Mouse (Mus musculus) 3134 (cell line): ENCODE measurements around the gene Rita1.
A peak's percentile ranks its signal among the peaks of the same experiment; 100 is the strongest.

ENCODE experiments used
- DNase-seq: peaks from one replicate; pipeline ENCODE4 v3.0.0-alpha.2; 2011; ENCODE audit warnings: low spot score; ENCODE audit not compliant: insufficient read length; ENCODE audit errors: extremely low read depth

The Rita1 gene

DNA sequence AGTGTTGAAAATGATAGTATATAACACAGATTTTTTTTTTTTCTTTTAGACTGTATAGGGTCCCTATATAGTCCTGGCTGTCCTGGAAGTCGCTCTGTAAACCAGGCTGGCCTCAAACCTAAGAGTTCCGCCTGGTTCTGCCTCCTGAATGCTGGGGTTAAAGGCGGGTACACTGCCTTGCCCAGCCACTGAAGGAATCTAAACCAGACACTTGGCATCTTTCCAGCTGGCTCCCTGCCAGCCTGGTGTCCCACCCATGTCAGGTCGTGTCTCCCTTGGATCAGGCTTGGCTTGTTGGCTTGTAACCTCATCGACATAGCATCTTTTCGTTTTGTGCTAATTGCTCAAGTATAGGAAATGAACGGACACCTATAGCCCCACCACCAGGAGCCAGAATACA, 16.2 kb upstream of the Rita1 start:
- DNase-seq, result no peak

- DNase-seq, result no peak
Measured at GRCm38 (mm10) chr5:120627515-120628300, 15.3 kb upstream of the Rita1 start.

DNA sequence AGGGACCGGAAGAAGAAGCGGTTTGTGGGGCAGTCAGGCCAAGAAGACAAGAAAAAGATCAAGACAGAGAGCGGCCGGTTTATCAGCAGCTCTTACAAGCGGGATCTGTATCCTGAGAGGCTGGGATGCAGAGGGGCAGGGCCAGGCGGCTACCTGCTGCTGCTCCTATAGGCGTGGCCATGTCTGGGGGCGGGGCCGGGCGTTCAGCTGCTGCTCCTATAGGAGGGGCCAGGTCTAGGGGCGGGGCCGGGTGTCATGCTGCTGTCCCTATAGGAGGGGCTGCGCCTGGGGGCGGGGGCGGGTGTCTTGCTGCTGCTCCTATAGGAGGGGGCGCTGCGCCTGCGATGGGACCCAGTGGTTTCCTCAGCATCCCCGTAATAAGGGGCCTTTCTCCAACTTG, 14.0 kb upstream of the Rita1 start:
- no peak for DNase-seq

DNA sequence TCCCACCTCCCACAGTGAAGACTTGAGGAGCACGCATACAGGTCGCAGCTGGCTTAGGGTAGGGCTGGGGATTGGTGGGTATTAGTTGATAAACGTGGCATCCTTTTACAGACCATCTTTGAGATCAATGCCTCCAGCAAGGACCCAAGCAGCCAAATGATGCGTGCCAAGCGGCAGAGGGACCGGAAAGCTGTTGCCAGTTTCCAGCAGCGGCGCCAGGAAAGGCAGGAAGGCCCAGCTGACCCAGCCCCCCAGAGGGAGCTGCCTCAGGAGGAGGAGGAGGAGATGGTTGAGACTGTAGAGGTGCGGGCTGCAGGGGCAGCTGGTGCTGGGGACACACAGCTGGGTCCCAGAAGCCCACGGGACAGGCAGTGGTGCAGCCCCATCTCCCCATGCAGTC, 12.0 kb upstream of the Rita1 start:
- DNase-seq, result no peak

DNA sequence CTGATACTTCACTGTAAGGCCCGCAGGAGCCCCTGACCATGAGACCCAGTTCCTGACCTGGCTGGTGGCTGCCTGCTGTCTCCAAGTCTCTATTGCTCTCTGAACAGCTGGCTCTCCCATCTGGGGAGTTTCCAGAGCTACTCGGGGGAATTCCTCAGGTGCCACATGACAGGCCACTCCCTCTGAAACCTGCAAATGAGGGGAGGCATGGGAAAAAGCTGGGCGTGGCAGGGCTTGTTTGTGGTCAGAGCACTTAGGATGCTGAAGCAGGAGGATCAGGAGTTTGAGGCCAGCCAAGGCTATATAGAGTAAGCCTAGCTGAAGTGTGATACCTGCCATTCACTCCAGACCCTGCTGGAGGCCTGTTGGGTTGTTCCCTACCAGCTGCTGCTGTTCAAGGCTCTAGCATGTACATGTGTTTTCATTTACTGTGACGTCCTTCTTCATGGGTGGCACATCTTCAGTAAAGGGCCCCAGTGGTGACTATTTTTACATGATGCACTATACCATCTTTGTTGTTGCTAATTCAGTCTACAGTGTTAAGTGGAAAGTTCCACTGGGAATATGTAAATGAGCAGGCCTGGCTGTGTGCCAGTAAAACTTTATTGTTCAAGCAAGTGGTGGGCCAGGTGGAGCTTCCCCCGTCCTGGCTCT, 9.9 kb upstream of the Rita1 start:
- no peak for DNase-seq

GRCm38 (mm10) chr5:120621846-120622197, 9.4 kb upstream of the Rita1 start:
- no peak for DNase-seq

GRCm38 (mm10) chr5:120621078-120621765, 8.8 kb upstream of the Rita1 start:
- no peak for DNase-seq

GRCm38 (mm10) chr5:120620375-120621077, 8.1 kb upstream of the Rita1 start:
- peak; percentile 51 for DNase-seq

GRCm38 (mm10) chr5:120619201-120619600, 6.8 kb upstream of the Rita1 start:
- DNase-seq, result no peak

- DNase-seq, result no peak
Measured at GRCm38 (mm10) chr5:120618778-120619177, 6.4 kb upstream of the Rita1 start.

GRCm38 (mm10) chr5:120615903-120616302, 3.5 kb upstream of the Rita1 start:
- DNase-seq, result no peak

DNA sequence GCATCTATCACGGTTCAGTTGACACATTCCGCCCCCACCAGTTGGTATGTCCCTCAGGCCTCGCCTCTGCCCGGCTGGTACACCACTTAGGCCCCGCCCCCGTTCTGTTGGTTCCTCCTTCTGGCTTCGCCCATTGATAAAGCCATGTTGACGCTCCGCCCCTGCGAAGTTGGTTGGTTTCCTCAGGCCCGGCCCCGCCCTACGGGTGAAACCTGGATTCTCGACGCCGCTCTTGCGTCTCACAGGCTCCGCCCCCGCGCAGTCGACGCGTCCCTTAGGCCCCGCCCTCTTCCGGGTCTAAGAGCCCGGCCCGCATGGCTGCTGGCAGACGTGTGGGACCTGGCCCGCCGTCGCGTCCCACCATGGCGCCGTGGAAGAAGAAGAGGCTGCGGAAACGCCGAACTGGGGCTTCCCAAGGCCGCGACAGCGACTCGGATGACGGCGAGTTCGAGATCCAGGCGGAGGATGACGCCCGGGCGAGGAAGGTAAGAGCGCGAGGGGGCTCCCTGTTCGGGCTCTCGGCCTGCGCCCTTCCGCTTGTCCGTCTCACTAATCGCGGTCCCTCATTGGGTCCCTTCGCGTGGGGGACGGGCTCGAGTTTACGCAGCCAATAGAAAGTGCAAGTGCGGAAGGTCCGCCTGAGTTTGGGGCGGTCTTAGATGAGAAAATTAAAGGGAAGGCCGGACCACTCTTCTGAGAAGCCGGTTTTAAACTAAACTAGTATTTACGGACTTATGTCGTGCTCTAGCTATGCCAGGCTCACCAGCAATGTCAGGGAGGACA, 624 bp upstream of the Rita1 start:
- peak; percentile 99 for DNase-seq

- no peak for DNase-seq
Measured at GRCm38 (mm10) chr5:120611416-120611815, 973 bp downstream of the Rita1 start.

GRCm38 (mm10) chr5:120610906-120611305, 1.5 kb downstream of the Rita1 start:
- no peak for DNase-seq

- no peak for DNase-seq
Measured at GRCm38 (mm10) chr5:120609246-120609775, 3.1 kb downstream of the Rita1 start.

DNA sequence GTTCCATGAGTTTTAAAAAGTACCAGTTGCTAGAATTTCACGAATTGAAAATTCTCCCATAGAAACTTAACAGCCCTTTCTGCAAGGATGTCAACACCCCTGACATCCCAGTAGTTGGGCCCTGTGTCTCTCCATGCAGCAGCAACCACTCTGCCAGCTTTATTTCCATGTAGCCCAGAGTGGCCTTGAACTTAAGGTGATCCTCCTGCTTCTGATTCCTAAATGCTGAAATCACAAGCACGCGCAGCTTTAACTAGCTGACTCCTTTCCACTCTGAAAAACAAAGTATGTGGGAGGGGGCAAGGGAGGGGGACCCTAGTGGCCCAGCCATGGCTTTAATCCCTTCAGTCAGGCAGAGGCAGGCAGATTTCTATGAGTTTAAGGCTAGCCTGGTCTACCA, 5.1 kb downstream of the Rita1 start:
- DNase-seq, result no peak

DNA sequence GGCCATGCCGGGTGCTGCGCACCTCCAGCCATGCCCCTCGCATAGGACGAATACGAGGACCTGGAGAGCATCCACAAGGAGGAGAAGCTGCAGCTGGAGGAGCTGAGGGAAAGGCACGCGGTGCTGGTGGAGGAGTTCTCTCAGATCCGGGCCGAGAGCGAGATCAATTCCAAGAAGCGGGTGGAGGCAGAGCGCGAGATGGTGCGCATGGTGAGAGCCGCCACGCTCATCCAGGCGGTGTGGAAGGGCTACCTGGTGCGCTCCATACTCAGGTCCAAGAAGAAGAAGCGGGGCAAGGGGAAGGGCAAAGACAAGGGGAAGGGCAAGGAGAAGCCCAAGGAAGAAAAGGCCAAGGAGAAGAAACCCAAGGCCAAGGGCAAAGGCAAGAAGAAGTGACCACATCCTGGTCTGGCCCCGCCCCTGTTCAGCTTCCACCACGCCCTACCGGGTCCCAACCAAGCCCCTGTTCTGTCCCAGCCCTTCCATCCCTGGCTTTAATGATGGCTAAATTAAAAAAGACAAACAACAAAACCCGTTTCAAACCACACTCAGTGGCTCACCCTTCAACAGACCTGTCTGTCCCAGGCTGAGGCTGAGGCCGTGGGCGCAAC, 5.7 kb downstream of the Rita1 start:
- DNase-seq, result no peak

DNA sequence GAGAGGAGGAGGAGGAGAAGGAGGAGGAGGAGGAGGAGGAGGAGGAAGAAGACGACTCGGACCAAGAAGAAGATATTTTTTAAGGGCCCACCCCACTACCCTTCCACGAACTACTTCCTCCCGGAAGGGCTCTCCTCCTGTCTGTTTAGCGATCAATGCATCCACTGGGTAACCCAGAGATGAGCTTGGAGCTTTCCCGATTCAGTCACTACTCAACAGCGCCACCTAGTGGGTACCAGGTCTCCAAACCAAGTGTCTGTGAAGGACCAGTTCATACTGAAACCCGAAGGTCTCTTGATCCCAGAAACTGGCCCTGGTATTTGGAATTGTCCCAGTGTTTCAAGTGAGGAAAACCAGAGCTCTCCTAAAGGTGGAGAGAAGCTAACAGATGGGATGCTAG, 6.7 kb downstream of the Rita1 start:
- peak; percentile 50 for DNase-seq

DNA sequence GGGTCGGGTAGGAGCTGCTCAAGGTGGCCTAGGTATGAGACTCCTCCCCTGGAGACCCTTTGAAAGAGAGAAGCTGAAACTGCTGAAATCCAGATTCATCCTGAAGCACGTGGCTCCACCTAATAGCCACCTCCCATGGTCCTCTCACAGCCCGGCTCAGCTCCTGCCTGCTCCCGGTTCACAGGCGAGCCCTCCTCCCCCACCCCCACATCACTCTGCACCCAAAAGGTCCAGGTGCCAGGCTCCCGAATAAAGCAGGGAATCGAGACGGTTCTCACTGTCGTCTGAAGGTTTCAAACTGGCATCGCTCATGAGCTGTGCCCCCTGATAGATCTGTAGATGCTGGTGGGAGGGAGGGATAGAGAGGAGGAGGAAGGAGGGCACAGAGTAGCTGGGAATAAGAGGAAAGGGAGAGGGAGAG, 7.1 kb downstream of the Rita1 start:
- peak; percentile 40 for DNase-seq

- DNase-seq, result peak; percentile 46
Measured at GRCm38 (mm10) chr5:120604839-120605238, 7.5 kb downstream of the Rita1 start.
